Mouse (Mus musculus) A20 (cell line): ENCODE measurements at regions not wholly inside any gene's neighbourhood (a gene's known extent, or its start where the extent isn't known, plus 50 kb on each side); places are given as distances from the start of the nearest gene placed in this dataset.
"Not testable (repeated sequence)": the region's sequence is repeated elsewhere in the genome, so short reads cannot be mapped to it uniquely, and the experiment has no call there.

ENCODE experiments used
- DNase-seq: peaks from one replicate; pipeline ENCODE4 v3.0.0-alpha.2; 2011; ENCODE audit warnings: low read depth, low spot score

DNA sequence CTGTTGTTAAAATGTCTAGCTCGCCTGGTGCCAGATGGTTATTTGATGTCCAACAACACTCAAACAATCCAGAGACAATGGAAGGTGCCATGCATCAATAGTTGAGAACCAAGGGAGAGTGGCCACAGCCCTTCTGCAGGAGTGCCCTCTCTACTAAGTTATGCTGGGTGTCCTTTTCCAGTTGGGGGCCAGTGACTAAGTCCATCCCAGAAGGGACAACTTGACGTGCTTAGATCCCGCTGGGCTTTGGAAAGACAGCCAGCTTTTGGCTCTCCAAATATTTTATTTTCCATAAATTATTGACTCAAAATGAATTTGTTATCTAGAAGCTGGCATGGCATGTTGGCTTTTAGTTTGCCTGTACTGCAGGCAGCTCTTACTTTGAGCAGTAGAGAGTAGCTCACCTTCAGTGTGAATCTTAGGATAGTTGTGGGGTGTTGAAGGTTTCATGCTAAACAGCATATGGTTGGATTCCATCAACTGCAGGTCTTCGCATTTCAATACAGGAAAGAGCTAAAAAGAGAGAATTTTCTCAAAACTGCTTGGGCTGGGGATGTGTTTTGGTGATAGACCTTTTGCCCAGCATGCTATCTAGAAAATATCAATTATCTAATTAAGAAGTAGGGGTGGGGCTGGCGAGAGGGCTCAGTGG is 120.8 kb upstream of the Cpsf6 start:
- no peak for DNase-seq

DNA sequence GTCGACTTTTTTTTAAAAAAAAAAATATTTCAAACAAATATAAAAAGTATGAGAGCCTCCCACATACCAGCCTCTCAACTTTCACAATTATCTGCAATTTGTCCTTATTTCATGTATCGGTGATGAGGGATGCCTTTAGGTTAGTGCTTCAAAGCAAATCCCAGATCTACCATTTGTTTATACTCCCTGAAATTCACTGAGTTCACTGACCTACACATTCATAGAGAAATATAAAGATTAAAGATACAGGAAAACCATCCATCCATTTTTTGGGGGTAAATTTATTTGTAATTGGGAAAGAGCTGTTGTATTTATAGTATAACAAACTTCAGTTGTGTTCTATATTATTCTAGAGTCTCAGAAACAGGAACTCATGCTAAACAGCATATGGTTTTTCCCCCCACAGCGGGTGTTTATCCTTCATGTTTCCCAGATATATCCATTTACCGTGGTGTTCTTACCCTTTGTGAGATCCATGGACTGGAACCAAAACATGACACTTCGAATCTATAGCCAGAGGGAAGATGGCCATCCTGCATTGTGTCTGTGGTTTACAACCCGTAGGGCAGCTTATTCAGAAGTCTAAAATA is 120.1 kb upstream of the Cpsf6 start:
- DNase-seq: no peak

DNA sequence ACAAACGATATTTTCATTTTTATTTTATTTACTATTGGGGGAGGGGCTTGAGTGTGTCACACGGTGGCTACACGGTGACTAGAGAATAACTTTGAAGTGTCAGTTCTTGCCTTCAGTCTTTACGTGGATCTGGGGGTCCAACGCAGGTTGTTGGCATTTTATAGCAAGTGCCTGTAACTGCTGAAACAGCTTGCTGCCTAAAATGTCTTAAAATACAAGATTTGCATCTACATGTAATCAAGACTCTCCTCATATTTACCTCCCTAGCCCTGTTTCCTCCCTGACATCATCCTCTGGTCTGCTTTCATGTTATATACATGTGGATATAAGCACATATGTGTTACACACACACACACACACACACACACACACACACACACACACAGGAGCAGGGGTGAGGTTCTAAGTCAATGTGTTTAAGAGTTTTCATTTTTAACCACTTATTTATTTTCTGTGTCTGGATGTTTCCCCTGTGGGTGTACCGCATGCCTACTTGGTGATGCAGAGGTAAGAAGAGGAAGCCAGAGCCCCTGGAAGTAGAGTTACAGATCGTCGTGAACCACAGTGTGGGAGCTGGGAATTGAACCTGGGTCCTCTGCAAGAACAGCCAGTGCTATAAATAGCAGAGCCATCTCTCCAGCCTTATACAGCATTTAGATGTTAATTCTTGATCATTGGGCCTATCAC is 119.5 kb upstream of the Cpsf6 start:
- DNase-seq: no peak

DNA sequence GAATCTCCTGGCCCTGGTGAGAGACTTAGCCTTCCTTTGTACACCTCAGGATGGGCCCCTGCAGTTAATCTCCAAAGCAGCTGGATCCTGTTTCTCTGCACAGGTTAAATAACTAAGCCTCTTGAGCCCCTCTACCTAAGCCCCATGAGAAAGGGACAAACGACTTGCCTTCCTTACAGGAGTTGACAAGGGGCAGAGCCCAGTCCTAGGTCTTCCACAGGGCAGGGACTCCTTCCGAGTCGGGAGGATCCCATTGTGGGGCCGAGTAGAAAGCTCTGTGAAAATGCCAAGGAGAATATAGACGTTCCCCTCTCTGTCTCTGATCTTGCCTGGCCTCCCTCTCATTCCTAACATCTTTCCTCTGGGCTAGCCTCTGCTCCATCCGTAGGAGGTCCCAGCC is 118.7 kb upstream of the Cpsf6 start:
- no peak for DNase-seq

DNA sequence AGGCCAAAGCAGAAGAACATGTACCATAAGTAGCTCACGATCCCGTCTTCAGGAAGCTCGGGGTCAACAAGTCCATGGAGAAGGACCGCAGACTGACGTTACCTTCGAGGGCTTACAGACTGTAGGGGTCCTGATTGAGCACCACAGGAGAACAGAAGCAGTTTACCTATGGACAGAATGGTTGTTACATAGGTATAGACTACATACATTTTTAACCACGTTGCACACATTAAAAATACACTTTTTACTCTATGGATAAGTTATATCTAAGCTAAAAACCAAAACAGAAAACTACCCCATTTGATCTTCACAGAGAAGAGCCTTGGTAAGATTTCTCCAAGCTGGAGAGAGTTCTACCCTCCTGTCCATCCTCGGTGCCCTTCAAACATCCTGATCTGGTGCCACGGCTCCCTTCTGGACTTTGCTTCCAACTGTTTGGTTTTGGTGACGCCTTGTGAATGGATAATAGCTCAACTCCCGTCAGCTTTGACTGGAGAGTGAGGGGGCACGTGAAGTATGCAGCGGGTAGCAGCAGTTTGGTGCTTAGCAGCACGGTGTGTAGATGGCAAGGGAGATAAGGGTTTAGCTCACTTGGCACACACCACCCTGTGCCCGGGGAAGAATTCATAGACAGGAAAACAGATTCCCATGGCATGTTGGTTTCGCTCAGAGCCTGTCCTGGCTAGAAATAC is 117.9 kb upstream of the Cpsf6 start:
- DNase-seq: no peak

DNA sequence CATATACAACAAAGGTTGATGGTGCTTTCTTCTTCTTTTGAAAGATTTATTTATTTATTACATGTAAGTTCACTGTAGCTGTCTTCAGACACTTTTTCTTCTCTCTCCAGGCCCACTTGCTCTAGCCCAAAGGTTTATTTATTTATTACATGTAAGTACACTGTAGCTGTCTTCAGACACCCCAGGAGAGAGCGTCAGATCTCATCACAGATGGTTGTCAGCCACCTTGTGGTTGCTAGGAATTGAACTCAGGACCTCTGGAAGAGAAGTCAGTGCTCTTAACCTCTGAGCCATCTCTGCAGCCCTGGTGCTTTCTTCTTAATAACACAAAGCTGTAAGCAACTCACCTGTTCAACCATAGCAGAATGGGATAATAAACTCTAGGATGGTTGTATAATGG is 117.3 kb upstream of the Cpsf6 start:
- DNase-seq: not testable (repeated sequence)

DNA sequence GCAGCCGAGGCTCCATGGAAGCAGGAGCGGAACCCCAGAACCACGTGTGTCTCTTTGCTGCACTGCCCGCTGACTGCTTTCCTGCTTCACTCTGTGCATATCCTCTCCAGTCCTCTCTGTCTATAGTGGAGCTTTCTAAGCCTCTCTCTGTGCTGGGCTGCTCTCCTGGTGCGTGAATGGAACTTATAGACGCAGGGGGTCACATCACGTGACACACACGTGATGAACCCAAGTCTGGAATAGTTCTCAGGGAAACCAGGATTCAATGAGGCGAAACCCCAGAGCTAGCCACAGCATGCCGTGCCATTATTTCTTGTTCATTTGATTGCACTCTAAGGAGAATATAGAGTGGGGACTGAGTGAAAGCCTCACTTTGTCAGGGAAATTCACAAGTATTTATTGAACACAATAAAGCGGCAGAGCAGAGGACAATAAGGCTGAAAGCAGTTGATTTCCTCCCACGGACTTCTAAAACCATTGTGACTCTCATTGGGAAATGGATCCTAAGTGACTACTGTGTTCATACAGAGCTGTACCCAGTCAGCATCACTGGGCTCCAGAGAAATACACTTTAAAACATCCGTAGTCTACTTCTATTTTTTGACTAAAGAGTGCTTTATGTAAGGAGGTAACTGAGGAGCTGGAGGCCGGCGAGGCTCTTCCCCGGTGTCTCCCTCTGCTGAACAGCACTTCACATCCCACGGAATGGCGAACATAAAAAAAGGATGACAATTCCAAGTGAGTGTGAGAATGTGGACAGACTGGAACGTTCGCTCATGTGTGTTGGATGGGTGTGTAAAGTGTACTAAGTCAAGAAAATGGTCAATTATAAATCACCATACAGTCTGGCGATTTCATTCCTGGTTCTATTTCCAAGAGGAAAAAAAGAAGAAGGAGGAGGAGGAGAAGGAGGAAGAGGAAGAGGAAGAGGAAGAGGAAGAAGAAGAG is 116.5 kb upstream of the Cpsf6 start:
- DNase-seq: no peak

DNA sequence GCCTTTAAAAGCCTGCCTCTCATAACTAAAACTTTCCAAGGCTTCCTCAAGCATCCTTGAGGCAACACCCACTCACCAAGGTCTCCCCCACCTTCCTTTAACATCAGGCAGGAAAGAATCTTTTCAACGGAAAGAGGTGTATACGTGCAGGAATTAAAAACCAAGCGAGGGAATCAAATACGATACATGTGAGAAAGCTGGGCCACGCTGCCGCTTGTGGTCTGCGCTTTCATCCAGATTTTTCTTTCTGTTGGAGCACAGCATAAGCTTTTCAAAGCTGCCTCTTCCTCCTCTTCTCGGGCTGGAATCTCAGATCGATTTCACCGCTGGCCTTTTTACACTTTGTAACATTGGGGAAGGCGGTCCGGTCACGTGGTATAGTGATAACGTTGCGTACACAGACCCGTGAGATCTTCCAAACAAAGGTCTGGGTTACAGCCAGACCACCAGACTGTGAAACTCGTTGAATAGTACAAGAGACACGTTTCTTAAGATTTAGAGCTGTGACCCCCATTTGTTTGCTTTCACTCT is 114.4 kb upstream of the Cpsf6 start:
- DNase-seq: no peak

DNA sequence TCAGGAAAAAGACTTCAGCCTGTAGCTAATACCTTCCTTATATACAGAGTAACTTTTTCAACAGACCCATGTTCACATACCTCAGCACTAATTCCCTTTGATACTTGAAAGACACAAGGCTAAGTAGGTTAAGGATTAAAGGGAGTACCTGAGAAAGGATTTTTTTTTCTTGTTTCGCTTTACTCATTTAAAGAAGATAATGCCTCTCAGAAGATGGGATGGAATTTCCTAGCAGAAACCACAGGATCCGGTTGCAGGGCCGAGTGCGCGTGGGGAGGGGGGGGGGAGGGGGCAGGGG is 114.0 kb upstream of the Cpsf6 start:
- DNase-seq: no peak

DNA sequence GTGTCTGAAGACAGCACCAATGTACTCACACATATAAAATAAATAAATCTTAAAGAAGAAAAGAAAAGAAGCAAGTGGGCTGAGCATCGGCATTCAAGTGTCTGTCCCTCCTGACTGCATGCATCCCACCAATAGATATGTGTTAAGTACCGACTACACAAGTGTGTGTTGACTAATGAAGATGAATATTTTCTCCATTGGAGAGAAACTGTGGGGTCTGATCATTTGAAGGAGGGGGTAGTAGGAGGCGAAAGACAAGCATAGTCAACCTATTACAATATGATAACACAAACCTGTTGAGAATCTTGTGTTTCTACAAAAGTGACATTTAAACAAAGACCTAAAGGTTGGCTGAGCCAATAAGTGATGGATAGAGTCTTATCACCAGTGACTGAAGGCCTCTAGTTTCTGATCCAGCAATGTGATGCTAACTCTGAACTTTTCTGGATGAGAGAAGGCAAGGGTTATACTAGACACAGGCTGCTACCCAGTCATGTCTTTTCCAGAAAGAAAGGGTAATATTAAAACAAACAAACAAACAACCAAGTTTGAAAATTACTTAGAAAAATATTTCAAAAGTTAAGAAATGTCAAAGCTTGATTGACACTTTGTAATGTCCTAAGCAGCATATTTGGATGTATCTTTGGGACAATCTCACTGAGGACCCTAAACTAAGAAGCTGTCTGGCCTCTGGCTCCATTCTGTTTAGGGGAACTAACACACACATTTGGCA is 113.4 kb upstream of the Cpsf6 start:
- DNase-seq: no peak

DNA sequence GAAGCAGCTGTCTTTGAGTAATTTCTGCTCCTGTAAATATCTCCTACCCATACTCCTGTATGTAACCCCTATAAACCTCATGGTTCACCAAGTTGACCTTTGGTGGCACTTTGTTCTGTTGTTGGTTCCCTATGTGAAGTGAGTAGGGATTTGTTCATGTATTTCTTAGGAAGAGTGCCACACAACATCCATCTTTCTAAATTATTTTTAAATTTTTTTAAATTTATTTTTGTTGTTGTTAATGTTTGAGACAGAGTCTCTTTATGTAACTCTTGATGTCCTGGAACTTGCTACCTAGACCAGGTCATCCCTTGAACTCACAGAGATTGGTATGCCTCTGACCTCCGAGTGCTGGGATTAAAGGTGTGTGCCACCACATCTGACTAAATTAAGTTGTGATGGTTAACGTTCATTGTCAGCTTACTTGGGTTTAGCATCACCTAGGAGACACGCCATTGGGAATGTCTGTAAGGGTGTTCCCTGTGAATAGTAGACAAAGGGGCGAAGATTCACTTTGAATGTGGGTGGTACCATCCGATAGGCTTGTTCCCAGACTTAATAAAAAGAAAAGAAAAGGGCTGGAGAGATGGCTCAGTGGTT is 112.7 kb upstream of the Cpsf6 start:
- no peak for DNase-seq

DNA sequence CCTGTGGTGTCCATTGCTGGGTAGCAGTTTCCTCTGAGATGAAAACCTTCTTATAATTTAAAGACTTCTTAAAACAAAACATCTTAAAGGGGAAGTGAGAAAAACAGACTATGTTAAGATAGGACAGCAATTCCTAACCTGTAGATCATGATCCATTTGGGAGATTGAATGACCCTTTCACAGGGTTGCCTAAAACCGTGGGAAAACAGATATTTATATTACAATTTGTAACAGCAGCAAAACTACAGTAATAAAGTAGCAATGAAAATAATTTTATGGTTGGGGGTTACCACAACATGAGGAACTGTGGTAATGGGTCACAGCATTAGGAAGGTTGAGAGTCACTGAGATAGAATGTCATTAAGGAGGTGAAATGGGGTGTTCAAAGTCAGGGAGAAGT is 111.9 kb upstream of the Cpsf6 start:
- DNase-seq: no peak

DNA sequence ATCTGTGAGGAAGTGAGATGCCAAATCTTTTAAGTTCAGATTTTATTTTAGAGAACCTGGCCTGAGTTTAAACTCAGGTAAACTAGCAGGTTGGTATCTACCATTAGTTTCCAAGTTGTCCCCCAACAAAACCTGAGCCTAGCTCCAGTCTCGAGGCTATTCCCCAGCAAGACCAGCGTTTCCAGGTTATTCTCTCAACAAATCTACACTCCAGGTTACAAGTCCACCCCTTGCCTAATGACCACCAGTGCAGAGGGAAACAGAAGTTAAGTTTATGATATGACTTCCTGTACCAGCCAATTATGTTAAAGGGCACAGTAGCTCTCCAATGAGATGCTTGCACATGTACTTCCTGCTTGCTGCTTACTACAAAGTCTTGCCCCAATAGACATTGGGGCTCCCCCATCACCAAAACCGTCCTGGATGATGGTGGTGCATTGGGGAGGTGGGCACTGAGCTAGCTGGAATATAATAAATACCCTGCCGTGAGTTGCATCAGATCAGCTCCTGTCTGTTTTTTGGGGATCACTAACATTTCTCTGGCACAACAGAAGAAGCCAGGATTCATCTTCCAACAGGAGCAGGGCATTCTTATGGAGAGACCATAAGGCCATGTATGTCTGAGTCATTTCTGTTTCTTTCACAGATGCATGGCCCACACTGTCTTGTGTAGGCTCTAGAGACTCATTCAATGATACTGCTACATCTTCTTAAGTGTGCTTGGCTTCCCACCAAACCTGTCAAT is 111.2 kb upstream of the Cpsf6 start:
- no peak for DNase-seq

DNA sequence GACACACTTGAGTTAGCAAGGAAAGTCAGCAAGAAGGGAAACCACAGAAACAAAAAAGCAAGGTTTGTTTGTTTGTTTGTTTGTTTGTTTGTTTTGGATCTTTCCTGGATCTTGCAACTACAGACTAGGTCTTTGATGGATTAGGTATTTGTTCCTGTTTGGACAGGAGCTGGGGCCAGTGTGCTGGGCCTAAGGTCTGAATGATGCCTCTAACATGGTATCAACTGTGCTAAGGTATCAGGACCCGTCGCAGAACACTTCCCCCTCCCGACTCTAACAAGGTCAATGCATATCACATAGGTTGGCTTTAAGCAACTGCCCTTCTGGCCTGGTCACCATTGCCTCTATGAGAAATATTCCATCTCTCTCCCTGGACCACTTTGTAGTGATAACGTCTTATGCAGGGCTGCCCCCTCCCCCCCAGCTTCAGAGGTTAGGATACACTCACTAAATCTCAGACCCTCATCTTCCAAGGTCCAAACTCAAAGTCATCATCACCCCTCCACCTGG is 103.3 kb upstream of the Cpsf6 start:
- no peak for DNase-seq

DNA sequence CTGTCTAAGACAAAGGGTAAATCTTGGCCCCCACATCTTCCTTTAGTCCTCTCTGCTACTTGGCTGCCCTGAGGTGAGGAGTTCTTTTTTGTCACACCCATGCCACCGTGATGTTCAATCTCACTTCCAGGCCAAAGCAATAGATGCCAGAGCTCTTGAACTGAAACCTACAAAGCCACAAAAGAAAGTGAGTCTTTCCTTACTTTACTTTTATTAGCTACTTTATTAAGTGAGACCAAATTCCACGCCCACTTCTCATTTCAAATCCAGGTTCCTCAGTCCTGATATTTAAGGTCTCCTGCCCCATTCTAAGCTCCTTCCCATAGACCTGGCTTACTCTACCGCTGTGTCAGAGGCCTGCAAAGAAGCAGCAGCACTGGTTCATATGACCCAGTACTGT is 102.5 kb upstream of the Cpsf6 start:
- no peak for DNase-seq

DNA sequence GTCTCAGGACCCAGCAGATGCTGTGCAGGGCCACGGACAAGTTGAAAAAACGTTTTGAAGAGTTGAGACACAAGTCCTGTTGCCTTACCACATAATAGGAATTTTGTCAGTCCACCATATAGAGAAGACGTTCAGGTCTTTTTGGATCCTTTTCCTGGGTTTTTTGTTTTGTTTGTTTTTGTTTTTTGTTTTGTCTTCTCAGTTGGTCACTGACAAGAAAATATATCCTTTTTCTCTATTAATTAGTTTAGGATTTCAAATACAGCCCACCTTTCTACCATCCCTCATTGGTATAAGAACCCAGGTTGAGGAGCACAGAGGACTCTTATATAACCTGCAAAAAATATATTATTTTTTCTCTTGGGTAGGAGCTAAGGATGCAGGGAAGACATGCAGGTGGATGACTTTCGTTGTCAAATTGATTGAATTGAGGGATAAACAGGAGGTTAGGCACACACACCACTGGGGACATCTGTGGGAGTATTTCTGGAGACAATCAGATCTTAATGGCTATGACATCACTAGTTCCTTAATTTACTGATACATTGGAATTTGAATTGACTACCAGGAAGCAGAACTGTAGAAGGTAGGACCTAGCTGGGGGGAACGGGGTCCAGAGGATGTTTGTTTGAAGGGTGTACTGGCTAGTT is 101.7 kb upstream of the Cpsf6 start:
- DNase-seq: no peak

DNA sequence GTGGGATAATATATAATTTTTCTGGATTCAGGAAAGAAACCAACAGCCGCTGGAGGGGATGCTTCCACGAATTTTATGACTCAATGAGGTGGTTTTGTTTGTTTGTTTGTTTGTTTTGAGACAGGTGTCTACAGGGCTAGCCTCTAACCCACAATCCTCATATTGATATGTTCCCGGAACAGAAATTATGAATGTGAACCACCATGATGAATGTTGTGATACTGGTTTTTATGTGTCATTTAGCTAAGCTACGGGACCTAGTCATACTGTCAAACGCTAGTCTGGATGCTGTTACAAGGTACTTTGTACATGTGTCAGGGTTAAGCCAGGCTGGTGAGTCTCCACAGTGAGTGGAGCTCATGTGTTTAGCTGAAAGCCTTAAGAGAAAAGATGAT is 100.6 kb upstream of the Cpsf6 start:
- DNase-seq: no peak

DNA sequence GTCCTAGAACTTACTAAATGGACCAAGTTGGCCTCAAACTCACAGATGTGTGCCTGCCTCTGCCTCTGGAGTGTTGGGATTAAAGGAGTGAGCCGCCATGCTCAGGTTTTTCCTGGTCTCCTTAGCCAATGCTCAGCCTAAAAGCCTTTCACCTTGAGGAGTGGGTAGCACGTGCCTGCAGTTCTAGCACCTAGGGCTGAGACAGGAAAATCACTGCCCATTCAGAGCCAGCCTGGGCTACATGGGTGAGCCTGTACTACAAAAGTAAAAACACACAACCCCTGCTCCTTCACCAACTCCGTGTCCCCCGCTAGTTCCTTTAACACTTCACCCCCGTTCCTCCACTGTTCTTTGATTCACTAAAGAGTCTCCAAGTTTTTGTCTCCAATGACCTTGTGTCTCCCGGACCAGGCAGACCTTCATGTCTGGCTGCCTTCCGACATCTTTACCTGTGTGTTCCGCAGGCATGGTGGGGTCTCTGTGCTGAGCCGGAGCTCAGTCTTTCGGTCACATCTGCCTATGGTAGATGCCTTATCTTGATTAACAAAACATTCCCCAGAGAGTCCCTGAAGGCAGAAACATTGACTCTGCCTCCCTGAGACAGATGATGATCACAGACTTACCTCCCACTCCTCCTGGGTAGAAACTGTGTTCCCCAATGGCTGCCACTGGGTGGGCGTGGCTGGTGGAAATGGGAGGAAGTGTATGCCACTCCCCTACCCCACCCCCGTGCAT is 100.1 kb upstream of the Cpsf6 start:
- no peak for DNase-seq
